Mouse (Mus musculus): ENCODE measurements around the gene Fam107a.

DNA sequence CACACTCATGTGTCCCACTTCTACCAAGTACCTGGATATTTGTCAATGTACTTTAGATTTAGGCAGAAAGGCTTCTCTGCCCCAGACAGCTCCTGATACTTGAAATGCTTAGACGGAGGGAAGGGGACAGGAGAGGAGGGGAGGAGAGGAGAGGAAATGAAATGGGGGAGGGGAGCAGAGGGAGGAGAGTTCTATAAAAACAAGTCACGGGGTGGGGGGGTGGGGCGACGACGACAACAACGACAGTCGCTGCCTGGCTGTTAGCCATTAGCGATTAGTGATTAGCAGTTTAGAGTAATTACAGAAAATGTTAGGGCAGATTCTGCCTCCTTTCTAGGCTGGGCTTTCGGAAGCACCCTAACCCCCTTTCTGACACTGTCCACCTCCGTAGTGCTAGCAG lies 15.1 kb downstream of the Fam107a start:
- TF ChIP-seq CTCF (IDR thresholded peaks at IDR 0.05): no peak
- no peak for TF ChIP-seq EP300 (IDR thresholded peaks at IDR 0.05)
